Mouse (Mus musculus): Measurements from ENCODE around the gene Sypl. TPM values are rescaled to one million over a fixed set of nuclear protein-coding genes. Genes with fewer than 3 reads are reported as not detected.

The Sypl gene
- polyA plus RNA-seq, 1 experiment from 2014 or later = 179 TPM

DNA sequence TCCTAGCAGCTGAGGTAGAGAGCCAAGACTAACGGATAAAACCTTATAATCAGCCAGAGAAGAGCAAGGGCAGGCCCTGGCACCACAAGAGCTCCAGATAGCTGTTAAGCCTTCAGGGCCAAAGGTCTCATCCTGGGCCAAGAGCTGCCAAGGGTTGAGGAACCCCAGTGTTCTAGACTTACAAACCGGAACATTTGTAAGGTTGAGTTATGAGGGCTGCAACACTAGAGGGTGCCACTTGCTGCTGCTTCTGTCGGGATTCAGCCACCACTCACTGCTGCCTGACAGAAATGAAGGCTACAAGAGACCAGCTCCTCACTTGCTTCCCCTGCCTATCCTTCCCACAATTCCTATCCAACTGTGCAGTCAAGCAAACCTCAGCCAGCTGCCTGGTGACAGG lies 1.3 kb upstream of the Sypl start:
- Histone ChIP-seq H3K4me2 (ENCODE audit: low read length) (no peak overlapping the region), H3K4me3 (replicated peaks; ENCODE audit: low read depth, low read length) (no peak overlapping the region), H3K4me1 (replicated peaks; ENCODE audit: insufficient read depth, low read length) (peaks cover 15% of the 10 kb centered on the region; the same call in 1 of the 2 replicates), H3K36me3 (ENCODE audit: insufficient read depth, low read length) (no peaks in the 10 kb centered on the region), H3K27ac (no peak overlapping the region), H3K27me3 (ENCODE audit: insufficient read depth, low read length) (no peaks in the 10 kb centered on the region), H3K9me3 (replicated peaks; ENCODE audit: low read length) (no peaks in the 10 kb centered on the region), H3K9ac (ENCODE audit: low read depth, low read length) (no peak overlapping the region)
- DNase-seq (ENCODE audit: low spot score) (peak; percentile 64), ATAC-seq (replicated peaks; ENCODE audit: low FRiP score, low read depth) (no peak)
- 42% methylated on average over 3 of the region's 3 CpGs for WGBS
- peak; percentile 66 for TF ChIP-seq CTCF (IDR thresholded peaks at IDR 0.05; ENCODE audit: low read depth)

DNA sequence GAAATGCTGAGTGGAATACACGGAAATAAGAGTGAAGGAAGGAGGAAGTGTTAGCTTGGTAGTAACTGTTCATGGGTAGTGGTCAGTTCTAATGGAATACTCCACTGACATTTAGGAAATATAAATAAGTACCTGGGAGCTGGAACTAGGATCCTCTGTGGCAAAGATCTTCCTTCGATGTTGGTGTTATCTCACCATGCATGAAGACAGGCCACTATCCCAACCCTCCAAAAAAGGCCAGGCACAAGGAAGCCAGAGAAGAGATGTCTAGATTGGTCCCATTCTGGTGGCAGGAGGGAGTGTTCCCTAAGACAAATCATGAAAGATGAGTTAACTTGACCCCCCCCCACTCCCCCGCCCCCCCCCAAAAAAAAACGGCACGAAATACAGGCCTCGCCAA lies 625 bp upstream of the Sypl start:
- 16% methylated on average over 6 of the region's 6 CpGs for WGBS
- peaks cover 22% of the 10 kb centered on the region for H3K4me1 ChIP-seq (replicated peaks; ENCODE audit: insufficient read depth, low read length)
- H3K4me3 ChIP-seq (replicated peaks; ENCODE audit: low read depth, low read length) = peak overlapping the region; percentile 89
- no peak for TF ChIP-seq CTCF (IDR thresholded peaks at IDR 0.05; ENCODE audit: low read depth)
- no peak for DNase-seq (ENCODE audit: low spot score)
- H3K4me2 ChIP-seq (ENCODE audit: low read length) = peak overlapping the region; percentile 69
- no peak for ATAC-seq (replicated peaks; ENCODE audit: low FRiP score, low read depth)
- peak overlapping the region; percentile 100 for H3K27ac ChIP-seq
- no peaks in the 10 kb centered on the region for H3K9me3 ChIP-seq (replicated peaks; ENCODE audit: low read length)
- no peaks in the 10 kb centered on the region for H3K27me3 ChIP-seq (ENCODE audit: insufficient read depth, low read length)
- peak overlapping the region; percentile 95 for H3K9ac ChIP-seq (ENCODE audit: low read depth, low read length)
- H3K36me3 ChIP-seq (ENCODE audit: insufficient read depth, low read length) = no peaks in the 10 kb centered on the region

DNA sequence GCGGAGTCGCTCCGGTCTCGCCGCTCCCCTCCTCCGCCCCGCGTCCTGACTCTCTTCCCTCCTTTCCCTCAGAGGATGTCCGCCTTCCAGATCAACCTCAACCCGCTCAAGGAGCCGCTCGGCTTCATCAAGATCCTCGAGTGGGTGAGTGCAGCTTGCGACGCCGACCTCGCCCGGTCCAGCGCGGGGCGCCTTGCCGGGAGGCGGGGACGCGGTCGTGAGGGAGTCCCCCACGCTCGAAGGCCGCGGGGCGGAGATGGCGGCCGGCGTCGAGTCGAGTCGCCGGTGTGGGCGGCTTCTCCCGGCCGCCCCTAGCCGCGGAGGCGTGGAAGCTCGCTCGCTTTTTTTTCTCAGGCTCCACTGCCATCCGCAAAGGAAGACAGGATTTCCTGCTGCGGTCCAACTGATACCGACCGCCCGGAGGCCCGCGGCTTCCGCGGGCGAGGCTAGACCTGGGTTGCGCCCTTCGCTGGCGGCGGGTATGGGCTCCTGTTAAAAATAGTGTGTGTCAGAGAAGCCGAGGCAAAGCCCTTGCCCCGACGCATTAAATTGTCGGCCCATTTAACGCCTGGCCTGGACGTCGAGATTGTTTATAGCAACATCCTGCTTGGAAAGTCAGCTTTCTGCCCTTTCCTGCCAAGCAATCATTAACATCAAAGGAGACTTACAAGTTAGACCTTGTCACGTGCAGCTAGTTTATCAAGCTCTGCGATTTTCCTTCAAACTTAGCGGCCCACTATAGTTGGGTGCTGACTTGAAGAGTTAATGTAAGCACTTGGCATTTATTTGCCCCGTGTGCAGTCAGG lies 728 bp downstream of the Sypl start:
- Histone ChIP-seq H3K4me1 (replicated peaks; ENCODE audit: insufficient read depth, low read length) (peaks cover 24% of the 10 kb centered on the region), H3K27ac (peak overlapping the region; percentile 100), H3K9me3 (replicated peaks; ENCODE audit: low read length) (no peaks in the 10 kb centered on the region), H3K9ac (ENCODE audit: low read depth, low read length) (peak overlapping the region; percentile 95), H3K4me3 (replicated peaks; ENCODE audit: low read depth, low read length) (peak overlapping the region; percentile 89), H3K27me3 (ENCODE audit: insufficient read depth, low read length) (no peaks in the 10 kb centered on the region), H3K36me3 (ENCODE audit: insufficient read depth, low read length) (no peaks in the 10 kb centered on the region), H3K4me2 (ENCODE audit: low read length) (peak overlapping the region; percentile 69)
- TF ChIP-seq CTCF (IDR thresholded peaks at IDR 0.05; ENCODE audit: low read depth) = no peak
- peak; percentile 59 for ATAC-seq (replicated peaks; ENCODE audit: low FRiP score, low read depth)
- WGBS = under 1% methylated on average over 70 of the region's 71 CpGs
- peak; percentile 77 for DNase-seq (ENCODE audit: low spot score)

DNA sequence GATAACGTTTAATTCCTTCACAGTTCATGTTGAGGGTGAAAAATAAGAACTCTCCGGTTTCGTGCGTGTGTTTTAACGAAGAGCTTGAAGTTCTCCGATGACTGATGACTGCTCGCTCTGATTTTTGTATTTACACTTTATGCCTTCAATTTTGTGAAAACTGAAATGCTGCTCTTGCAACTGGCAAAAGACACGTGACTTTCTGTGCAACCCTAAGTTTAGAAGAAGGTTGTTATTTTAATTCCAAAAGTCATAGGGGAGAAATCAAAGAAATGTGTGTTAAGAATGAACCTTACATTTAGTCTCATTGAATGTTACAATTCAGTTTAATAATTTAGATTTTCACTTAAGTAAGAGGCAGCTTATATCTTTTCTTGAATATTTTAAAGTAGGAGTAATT lies 1.3 kb downstream of the Sypl start:
- Histone ChIP-seq H3K36me3 (ENCODE audit: insufficient read depth, low read length) (no peaks in the 10 kb centered on the region), H3K4me3 (replicated peaks; ENCODE audit: low read depth, low read length) (peak overlapping the region; percentile 89), H3K4me1 (replicated peaks; ENCODE audit: insufficient read depth, low read length) (peaks cover 29% of the 10 kb centered on the region), H3K27ac (peak overlapping the region; percentile 100), H3K4me2 (ENCODE audit: low read length) (peak overlapping the region; percentile 69), H3K9me3 (replicated peaks; ENCODE audit: low read length) (no peaks in the 10 kb centered on the region), H3K9ac (ENCODE audit: low read depth, low read length) (peak overlapping the region; percentile 95), H3K27me3 (ENCODE audit: insufficient read depth, low read length) (no peaks in the 10 kb centered on the region)
- TF ChIP-seq CTCF (IDR thresholded peaks at IDR 0.05; ENCODE audit: low read depth) = no peak
- DNase-seq (ENCODE audit: low spot score) = no peak
- WGBS = 1% methylated on average over 8 of the region's 8 CpGs
- no peak for ATAC-seq (replicated peaks; ENCODE audit: low FRiP score, low read depth)

DNA sequence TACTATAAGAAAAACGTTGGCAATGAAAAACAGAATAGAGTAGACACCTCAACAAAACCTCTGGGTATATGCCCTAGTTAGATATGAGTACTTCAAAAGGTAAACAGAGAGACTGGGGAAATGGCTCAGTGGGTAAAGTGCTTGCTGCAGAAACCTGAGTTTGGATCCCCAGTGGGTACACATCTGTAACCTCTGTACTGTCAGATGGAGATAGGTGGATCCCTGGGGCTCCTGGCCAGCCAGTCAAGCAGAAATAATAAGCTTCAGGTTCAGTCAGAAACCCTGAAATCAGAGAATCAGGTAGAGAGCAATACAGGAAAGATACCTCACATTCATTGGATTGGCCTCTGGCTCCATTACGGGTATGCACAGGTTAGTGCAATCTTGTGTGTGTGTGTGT lies 3.5 kb downstream of the Sypl start:
- Histone ChIP-seq H3K4me2 (ENCODE audit: low read length) (no peak overlapping the region), H3K27ac (no peak overlapping the region), H3K9me3 (replicated peaks; ENCODE audit: low read length) (no peaks in the 10 kb centered on the region), H3K27me3 (ENCODE audit: insufficient read depth, low read length) (no peaks in the 10 kb centered on the region), H3K4me1 (replicated peaks; ENCODE audit: insufficient read depth, low read length) (peaks cover 43% of the 10 kb centered on the region), H3K36me3 (ENCODE audit: insufficient read depth, low read length) (no peaks in the 10 kb centered on the region), H3K9ac (ENCODE audit: low read depth, low read length) (no peak overlapping the region), H3K4me3 (replicated peaks; ENCODE audit: low read depth, low read length) (no peak overlapping the region)
- ATAC-seq (replicated peaks; ENCODE audit: low FRiP score, low read depth) (no peak), DNase-seq (ENCODE audit: low spot score) (no peak)
- TF ChIP-seq CTCF (IDR thresholded peaks at IDR 0.05; ENCODE audit: low read depth) = no peak
- 37% methylated on average over 2 of the region's 2 CpGs for WGBS

DNA sequence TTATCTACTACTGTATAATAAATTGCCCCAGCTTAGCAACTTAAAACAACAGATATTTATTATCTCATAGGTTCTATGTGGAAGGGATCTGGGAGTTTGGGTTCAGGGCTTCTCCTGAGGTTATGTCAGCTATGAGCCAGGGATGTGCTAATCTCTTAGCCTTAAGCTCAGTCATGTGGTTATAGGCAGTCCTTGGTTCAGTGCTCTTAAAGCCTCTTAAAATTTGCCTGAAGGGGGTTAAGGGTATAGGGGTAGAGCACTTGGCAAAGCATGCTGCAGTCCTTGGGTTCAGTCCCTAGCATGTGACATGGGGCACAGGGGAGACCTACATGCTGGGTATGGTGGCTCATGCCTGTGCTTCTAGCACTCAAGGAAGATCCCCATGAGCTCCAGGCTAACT lies 8.4 kb downstream of the Sypl start:
- no peak overlapping the region for H3K9ac ChIP-seq (ENCODE audit: low read depth, low read length)
- DNase-seq (ENCODE audit: low spot score) (no peak), ATAC-seq (replicated peaks; ENCODE audit: low FRiP score, low read depth) (no peak)
- H3K27me3 ChIP-seq (ENCODE audit: insufficient read depth, low read length) = no peaks in the 10 kb centered on the region
- H3K36me3 ChIP-seq (ENCODE audit: insufficient read depth, low read length) = no peaks in the 10 kb centered on the region
- H3K9me3 ChIP-seq (replicated peaks; ENCODE audit: low read length) = no peaks in the 10 kb centered on the region
- H3K4me1 ChIP-seq (replicated peaks; ENCODE audit: insufficient read depth, low read length) = peaks cover 36% of the 10 kb centered on the region
- H3K27ac ChIP-seq = no peak overlapping the region
- no peak overlapping the region for H3K4me2 ChIP-seq (ENCODE audit: low read length)
- H3K4me3 ChIP-seq (replicated peaks; ENCODE audit: low read depth, low read length) = no peak overlapping the region
- no peak for TF ChIP-seq CTCF (IDR thresholded peaks at IDR 0.05; ENCODE audit: low read depth)

Data from kidney, postnatal 0 days (tissue).